Mouse (Mus musculus): Measurements from ENCODE around the gene Gm14444.
"Not testable (repeated sequence)": the region's sequence is repeated elsewhere in the genome, so short reads cannot be mapped to it uniquely, and the experiment has no call there.

The Gm14444 gene

DNA sequence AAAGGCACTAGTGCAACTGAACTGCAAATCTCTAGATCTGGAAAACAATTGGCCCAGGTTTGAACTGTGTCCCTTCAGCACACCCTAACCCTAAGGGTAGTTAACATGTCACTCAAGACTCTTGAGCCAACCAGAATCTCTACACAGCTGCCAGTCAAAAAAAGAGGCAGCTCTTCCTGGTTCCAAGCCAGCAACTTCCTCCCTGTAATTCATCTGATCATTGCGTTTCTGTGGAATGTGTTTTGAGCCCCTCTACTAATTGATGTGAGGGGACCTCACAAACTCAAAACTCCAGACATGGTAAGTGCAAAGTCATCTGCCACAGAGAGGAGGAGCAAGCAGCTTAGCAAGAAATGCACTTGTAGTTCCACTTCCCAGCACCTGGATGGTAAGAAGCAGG lies at the start of gene Gm14444:
Gene Gm14444, plus strand, starts transcription at position 220 of the 400 bp plus-strand sequence.
- DNase-seq (ENCODE audit: low read depth, low spot score) = not testable (repeated sequence)

DNA sequence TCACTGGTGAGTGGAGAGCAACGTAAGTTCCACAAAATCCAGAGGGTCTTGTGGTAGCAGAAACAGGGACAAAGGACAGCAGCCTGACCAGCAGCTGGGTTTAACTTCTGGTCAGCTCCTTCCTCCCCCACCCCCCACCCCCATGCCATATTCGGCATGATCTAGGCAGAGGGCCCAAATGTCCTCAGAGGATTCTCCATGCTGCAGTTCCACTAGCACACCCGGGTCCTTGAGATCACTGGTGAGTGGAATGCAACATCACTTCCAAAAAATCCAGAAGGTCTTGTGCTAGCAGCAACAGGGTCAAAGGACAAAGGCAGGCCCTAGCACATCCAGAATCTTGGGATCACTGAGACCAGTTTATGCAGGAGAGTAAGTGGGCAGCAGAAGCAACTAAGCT lies 44.6 kb upstream of the Gm14444 start:
- not testable (repeated sequence) for DNase-seq (ENCODE audit: low read depth, low spot score)

DNA sequence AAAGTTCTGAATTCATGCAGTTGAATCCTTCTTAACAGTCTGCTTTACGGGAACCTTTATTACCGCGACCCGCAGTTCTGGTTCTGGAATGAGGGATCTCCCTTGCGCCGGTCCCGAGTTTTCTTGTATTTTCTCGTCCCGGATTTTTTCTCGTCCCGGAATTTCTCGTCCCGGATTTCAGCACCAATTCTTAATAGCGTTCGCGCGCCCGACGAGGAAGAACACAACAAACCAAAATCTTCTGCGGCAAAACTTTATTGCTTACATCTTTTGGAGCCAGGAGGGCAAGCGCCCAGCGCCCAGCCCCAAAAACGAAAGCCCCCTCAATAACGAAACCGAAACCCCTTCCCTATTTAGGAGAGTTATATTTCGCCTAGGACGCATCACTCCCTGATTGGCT lies 34.2 kb downstream of the Gm14444 start:
- not testable (repeated sequence) for DNase-seq (ENCODE audit: low read depth, low spot score)

GRCm38 (mm10) chr2:175067681-175068261 lies 57.7 kb downstream of the Gm14444 start, which contains the start of gene Gm14393:
Gene Gm14393, minus strand, starts transcription at chr2:175067781.
- DNase-seq (ENCODE audit: low read depth, low spot score) = not testable (repeated sequence)
